Mouse (Mus musculus): Measurements from ENCODE around the gene Crisp2.

DNA sequence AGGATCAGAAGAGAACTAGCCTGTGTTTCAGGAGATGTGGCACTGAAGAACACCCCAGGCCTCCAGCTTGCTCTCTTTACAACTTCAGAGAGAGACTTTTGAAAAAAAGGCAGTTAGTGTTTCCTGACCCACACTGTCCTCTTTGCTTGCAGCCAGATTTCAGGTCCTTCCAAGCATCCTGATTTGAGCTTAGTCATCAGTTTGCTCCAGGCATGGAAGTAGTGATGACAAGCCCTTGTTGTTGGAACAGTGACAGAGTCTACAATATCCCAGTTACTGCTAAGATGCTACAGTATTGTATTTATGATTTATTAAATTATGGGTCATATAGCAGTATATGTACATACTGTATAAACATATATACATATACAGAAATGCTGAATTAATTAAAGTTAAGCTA is 1.3 kb upstream of the Crisp2 start:
- TF ChIP-seq CTCF (conservative IDR thresholded peaks at IDR 0.05; ENCODE audit: insufficient read depth, insufficient read length, low read depth, low read length) (no peak), POLR2A (IDR thresholded peaks at IDR 0.05; ENCODE audit: low read depth, low read length) (no peak)
